Mouse (Mus musculus): ENCODE data around the gene Lbp.
A peak's percentile ranks its signal among the peaks of the same experiment; 100 is the strongest.

Gene Lbp

DNA sequence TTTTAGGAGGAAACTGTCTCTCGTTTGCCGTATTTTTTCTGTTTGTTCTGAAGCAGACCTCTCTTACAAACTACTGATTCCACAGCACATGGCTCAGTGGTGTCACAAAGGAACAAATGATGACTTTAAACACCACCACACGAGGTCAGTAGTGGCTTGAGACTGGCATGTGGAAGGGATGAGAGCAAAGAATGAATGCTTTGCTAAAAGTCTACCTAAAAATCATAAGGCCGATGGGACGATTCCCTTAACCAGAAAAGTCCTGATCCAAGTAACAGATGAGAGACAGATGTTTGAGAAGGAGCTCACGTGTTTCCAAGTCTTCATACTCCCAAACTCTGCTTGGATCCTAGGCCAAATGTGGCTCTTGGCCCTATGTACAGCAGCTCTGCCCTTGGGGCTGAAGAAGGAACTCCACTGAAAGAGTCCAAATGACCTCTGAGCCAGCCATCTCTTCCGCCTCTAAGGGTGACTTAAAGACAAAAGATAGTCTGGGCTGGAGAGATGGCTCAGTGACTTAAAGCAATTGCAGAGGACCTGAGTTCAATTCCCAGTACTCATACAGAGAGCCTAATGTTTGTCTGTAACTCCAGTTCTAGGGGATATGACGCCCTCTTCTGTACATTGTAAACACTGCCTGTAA is 55.5 kb downstream of the Lbp start:
- no peak for DNase-seq (ENCODE audit: low read depth, low spot score)

DNA sequence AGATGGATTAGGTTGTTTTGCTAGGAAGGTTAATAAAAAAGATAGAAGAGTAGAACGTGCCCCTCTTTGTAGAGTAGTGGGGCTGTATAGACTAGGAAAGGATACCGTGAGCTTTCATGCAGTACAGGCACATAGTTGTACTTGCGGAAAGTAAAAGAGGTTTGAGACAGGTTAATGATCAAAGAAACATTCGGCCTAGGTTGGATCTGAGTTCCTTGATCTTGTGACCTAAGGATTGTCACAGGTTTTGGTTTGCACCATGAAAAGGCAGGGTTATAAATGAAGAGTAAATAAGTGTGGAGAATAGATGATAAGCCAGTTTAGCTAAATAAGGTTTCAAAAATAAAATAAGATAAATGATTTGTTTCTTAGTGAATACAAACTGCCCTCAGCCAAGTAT is 57.9 kb downstream of the Lbp start:
- Histone ChIP-seq H3K27me3 (ENCODE audit: control insufficient read depth, insufficient read depth, low read length, poor library complexity, severe bottlenecking) (no peaks in the 10 kb centered on the region), H3K36me3 (ENCODE audit: control insufficient read depth, insufficient read depth, low read length, poor library complexity, severe bottlenecking) (peaks cover 2% of the 10 kb centered on the region; the same call in 1 of the 2 replicates)
- no peak for DNase-seq (ENCODE audit: low read depth, low spot score)

More for the DNA sequence above, 55.5 kb downstream of the Lbp start:
- Histone ChIP-seq H3K36me3 (ENCODE audit: control insufficient read depth, insufficient read depth, low read length, poor library complexity, severe bottlenecking) (peaks cover 6% of the 10 kb centered on the region), H3K27me3 (ENCODE audit: control insufficient read depth, insufficient read depth, low read length, poor library complexity, severe bottlenecking) (no peaks in the 10 kb centered on the region)

DNA sequence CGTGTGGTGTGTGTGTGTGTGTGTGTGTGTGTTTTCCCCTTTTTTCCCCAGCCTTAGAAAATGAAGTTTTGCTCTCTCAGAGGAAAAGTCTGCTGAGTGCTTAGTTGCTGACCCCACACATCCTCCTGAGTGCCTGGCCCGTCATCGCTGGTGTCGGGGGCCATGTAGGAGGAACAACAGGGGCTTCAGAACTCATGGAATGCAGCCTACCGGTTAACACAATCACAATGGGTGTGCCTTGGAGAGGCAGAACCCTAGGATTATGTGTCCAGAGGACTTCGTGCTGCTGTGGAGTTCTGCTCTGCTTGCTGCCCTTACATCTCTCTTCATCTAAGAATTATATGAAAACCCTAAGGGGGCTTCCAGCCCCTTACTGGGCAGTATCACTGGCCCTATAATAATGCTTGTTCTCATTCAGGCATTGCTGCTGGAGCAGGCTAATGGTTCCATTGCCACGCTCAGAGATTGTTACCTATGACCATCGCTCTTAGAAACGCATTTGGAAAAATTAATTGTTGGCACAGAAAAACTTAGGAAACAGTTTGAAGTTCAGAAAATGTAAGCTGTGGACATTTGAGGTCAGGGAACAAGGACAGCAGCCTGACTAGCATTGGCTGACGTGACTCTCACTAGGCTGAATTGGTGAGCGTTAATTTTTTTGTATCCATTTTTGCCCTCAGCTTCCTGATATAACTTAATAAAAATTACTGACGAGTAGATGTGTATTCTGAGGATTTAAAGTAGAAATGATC is 59.0 kb downstream of the Lbp start:
- no peaks in the 10 kb centered on the region for H3K36me3 ChIP-seq (ENCODE audit: control insufficient read depth, insufficient read depth, low read length, poor library complexity, severe bottlenecking)

GRCm38 (mm10) chr2:158367654-158368053 is 61.4 kb downstream of the Lbp start:
- no peak for DNase-seq (ENCODE audit: low read depth, low spot score)
- no peaks in the 10 kb centered on the region for H3K27me3 ChIP-seq (ENCODE audit: control insufficient read depth, insufficient read depth, low read length, poor library complexity, severe bottlenecking)

More for the DNA sequence above, 59.0 kb downstream of the Lbp start:
- DNase-seq (ENCODE audit: low read depth, low spot score), result no peak
- no peaks in the 10 kb centered on the region for H3K27me3 ChIP-seq (ENCODE audit: control insufficient read depth, insufficient read depth, low read length, poor library complexity, severe bottlenecking)

GRCm38 (mm10) chr2:158368313-158368712 is 62.0 kb downstream of the Lbp start:
- no peaks in the 10 kb centered on the region for H3K36me3 ChIP-seq (ENCODE audit: control insufficient read depth, insufficient read depth, low read length, poor library complexity, severe bottlenecking)
- no peak for DNase-seq (ENCODE audit: low read depth, low spot score)
- no peaks in the 10 kb centered on the region for H3K27me3 ChIP-seq (ENCODE audit: control insufficient read depth, insufficient read depth, low read length, poor library complexity, severe bottlenecking)

More at GRCm38 (mm10) chr2:158367654-158368053, 61.4 kb downstream of the Lbp start:
- no peaks in the 10 kb centered on the region for H3K36me3 ChIP-seq (ENCODE audit: control insufficient read depth, insufficient read depth, low read length, poor library complexity, severe bottlenecking)

- no peaks in the 10 kb centered on the region for H3K36me3 ChIP-seq (ENCODE audit: control insufficient read depth, insufficient read depth, low read length, poor library complexity, severe bottlenecking)
- DNase-seq (ENCODE audit: low read depth, low spot score), result no peak
- H3K27me3 ChIP-seq (ENCODE audit: control insufficient read depth, insufficient read depth, low read length, poor library complexity, severe bottlenecking), result no peaks in the 10 kb centered on the region
These were observed 63.3 kb downstream of the Lbp start for GRCm38 (mm10) chr2:158369474-158370172.

DNA sequence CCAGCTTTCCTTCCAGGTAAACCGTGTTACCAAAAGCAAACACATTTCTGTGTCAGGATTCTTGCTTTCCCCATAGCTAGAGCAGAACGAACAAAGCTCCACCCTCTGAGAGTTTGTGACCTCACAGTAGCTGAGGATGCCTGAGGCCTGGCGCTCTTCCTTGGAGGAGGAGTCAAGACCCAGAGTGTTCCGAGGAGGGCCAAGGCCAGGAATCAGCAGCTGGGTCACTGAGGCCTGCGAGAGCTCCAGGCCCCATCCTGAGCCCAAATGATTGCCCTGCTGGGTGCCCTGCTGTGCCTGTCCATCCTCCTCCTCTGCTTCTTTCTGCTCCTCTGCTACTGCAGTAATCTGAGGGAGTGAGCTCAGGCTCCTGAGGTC is 63.9 kb downstream of the Lbp start:
- DNase-seq (ENCODE audit: low read depth, low spot score), result no peak
- H3K36me3 ChIP-seq (ENCODE audit: control insufficient read depth, insufficient read depth, low read length, poor library complexity, severe bottlenecking), result no peaks in the 10 kb centered on the region
- H3K27me3 ChIP-seq (ENCODE audit: control insufficient read depth, insufficient read depth, low read length, poor library complexity, severe bottlenecking), result no peaks in the 10 kb centered on the region

DNA sequence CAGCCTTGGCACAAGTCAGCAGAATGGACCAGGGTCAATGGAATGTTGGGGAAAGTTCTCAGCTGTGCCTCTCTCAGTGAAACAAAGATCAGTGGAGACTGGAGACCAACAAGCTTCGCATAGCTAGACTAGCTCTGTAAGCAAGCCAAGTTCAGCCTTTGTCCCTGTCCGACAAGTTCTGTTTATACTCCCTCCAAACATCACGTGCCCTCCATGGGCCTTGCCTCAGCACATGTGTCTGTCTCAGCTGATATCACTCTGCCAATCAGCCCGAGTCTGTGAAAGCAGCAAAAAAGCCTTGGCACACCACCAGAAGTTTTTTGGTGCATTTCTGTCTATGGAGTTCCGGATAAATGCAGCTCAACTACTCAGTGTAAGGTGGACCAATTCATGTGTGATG is 66.8 kb downstream of the Lbp start:
- no peaks in the 10 kb centered on the region; the same call in none of the 2 replicates for H3K27me3 ChIP-seq (ENCODE audit: control insufficient read depth, insufficient read depth, low read length, poor library complexity, severe bottlenecking)
- H3K36me3 ChIP-seq (ENCODE audit: control insufficient read depth, insufficient read depth, low read length, poor library complexity, severe bottlenecking), result no peaks in the 10 kb centered on the region
- no peak for DNase-seq (ENCODE audit: low read depth, low spot score)

GRCm38 (mm10) chr2:158373516-158373915 is 67.2 kb downstream of the Lbp start:
- Histone ChIP-seq H3K27me3 (ENCODE audit: control insufficient read depth, insufficient read depth, low read length, poor library complexity, severe bottlenecking) (no peaks in the 10 kb centered on the region; the same call in none of the 2 replicates), H3K36me3 (ENCODE audit: control insufficient read depth, insufficient read depth, low read length, poor library complexity, severe bottlenecking) (no peaks in the 10 kb centered on the region)
- DNase-seq (ENCODE audit: low read depth, low spot score), result no peak

DNA sequence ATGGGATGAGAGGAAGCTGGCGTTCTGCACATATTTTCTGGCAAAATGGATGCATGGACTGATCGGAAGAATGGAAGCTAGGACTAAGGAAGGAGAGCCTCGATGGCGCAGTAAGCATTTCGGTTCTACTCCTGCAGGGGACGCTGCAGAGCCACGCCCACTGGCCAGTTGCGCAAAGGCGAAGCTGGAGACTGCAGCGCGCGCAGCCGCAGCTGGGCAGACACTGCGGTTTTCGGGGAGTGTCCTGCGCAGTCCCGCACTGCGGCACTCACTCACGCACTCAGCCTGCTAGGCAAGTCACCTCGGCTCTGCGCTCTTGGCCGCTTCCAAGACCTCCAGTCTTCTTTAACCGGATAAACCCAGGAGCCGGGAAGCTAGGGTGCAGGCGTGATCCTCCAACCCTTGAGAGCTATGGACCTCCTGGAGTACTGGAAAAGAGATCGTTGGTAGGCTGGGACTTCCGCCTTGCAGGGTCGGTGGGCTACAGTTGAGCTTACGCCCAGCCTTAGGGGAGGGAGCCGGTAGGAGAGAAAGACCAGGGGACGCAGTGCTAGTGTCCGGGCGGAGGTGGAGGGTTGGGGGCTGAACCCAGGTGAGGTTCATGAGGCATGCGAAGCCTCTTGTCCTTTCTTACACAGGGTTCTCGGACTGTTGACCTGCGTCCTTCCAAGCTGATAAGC is 69.3 kb downstream of the Lbp start, which contains the start of gene Snhg11:
Gene Snhg11, plus strand, starts transcription at position 196 of the 680 bp plus-strand sequence.
- H3K27me3 ChIP-seq (ENCODE audit: control insufficient read depth, insufficient read depth, low read length, poor library complexity, severe bottlenecking), result no peaks in the 10 kb centered on the region; the same call in none of the 2 replicates
- H3K36me3 ChIP-seq (ENCODE audit: control insufficient read depth, insufficient read depth, low read length, poor library complexity, severe bottlenecking), result no peaks in the 10 kb centered on the region
- peak; percentile 6 for DNase-seq (ENCODE audit: low read depth, low spot score)

- Histone ChIP-seq H3K36me3 (ENCODE audit: control insufficient read depth, insufficient read depth, low read length, poor library complexity, severe bottlenecking) (no peaks in the 10 kb centered on the region), H3K27me3 (ENCODE audit: control insufficient read depth, insufficient read depth, low read length, poor library complexity, severe bottlenecking) (no peaks in the 10 kb centered on the region; the same call in none of the 2 replicates)
- DNase-seq (ENCODE audit: low read depth, low spot score), result no peak
These were observed 69.9 kb downstream of the Lbp start for GRCm38 (mm10) chr2:158376123-158376687.

DNA sequence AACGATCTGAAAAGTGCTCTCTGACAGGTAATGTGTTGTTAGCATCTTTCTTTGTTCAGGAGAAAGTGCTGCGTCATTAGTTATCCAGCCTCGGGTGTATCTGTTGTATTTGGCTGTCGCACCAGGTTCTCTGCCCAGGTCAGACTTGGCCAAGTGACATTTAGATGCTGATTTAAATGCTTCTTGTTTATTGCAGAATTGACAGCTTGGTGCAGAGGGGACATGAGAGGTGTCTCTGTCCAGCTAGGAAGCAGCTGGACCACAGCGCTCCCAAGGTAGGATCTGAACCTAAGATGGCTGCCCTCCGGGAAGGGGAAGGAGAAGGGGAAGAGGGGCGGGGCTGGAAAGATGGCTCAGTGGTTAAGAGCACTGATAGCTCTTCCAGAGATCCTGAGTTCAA is 70.5 kb downstream of the Lbp start:
- H3K36me3 ChIP-seq (ENCODE audit: control insufficient read depth, insufficient read depth, low read length, poor library complexity, severe bottlenecking), result no peaks in the 10 kb centered on the region
- no peak for DNase-seq (ENCODE audit: low read depth, low spot score)
- no peaks in the 10 kb centered on the region; the same call in none of the 2 replicates for H3K27me3 ChIP-seq (ENCODE audit: control insufficient read depth, insufficient read depth, low read length, poor library complexity, severe bottlenecking)

DNA sequence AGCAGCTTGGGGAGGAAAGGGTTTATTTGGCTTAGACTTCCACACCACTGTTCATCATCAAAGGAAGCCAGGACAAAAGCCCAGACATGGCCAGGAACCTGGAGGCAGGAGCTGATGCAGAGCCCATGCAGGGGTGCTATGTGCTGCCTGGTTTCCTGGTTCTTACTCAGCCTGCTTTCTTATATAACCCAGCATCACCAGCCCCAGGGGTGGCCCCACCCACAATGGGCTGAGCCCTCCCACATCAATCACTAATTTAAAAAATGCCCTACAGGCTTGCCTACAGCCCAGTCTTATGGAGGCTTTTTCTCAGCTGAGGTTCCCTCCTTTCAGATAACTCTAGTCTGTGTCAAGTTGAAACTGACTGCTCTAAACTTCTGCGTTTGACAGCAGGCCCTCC is 71.5 kb downstream of the Lbp start:
- DNase-seq (ENCODE audit: low read depth, low spot score), result no peak
- no peaks in the 10 kb centered on the region; the same call in none of the 2 replicates for H3K27me3 ChIP-seq (ENCODE audit: control insufficient read depth, insufficient read depth, low read length, poor library complexity, severe bottlenecking)

DNA sequence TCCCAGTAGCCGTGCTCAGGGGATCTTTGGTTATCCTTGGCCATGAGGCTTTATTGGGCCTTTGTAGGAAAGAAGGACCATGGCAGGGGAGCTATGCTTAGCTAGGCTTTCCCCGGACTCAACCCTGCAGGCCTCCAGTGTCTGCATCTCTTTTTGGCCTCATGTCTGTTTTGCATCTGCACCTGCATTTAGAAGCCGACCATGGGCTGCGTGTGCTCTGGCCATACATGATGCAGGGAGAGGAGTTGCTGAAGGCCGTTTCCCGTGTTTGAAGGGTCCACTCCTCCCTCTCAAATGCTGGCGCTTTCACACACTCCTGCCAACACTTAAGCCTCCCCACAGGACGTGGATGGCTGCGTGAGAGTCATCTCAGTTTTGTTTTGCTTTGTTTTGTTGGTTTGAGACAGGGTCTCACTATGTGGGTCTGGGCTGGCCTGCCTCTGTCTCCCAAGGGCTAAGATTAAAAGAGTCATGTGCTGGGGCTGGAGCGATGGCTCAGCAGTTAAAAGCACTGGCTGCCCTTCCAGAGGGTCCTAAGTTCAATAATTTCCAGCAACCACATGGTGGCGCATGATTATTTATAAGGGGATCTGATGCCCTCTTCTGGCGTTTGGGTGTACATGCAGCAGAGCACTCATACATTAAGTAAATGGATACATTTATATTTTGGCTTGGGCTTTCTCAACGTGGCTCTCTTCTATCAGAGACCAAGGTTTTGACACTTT is 73.2 kb downstream of the Lbp start:
- DNase-seq (ENCODE audit: low read depth, low spot score), result peak; percentile 86
- no peaks in the 10 kb centered on the region; the same call in none of the 2 replicates for H3K27me3 ChIP-seq (ENCODE audit: control insufficient read depth, insufficient read depth, low read length, poor library complexity, severe bottlenecking)
- no peaks in the 10 kb centered on the region for H3K36me3 ChIP-seq (ENCODE audit: control insufficient read depth, insufficient read depth, low read length, poor library complexity, severe bottlenecking)

More for the DNA sequence above, 71.5 kb downstream of the Lbp start:
- H3K36me3 ChIP-seq (ENCODE audit: control insufficient read depth, insufficient read depth, low read length, poor library complexity, severe bottlenecking), result no peaks in the 10 kb centered on the region

All from splenic B cell, adult 2 months (primary cell).